16 mouse cellular contexts compared by ENCODE assay signal in genomic region chr2:158786927-158787795, GRCm38 (mm10). TPM values are rescaled to one million over a fixed set of nuclear protein-coding genes. Genes with fewer than 3 reads are reported as not detected.
A peak's percentile ranks its signal among the peaks of the same experiment; 100 is the strongest.
DNase-seq lines count a peak whose midpoint lies in the region; ATAC-seq lines count a peak whose summit lies in the region.
"Had no signal": no experiment of that assay in that cellular context is flagged by ENCODE, and none has a peak within 500 bp of the region (broad histone marks: within the 10 kb centered on the region; RNA-seq: fewer than 3 reads in every experiment).

No protein-coding gene starts in this region.

- WGBS in kidney, embryonic 16.5 days = 83% methylated on average over 14 of the region's 14 CpGs
- WGBS in limb, embryonic 10.5 days = 94% methylated on average over 14 of the region's 14 CpGs

- no peaks in the 10 kb centered on the region for H3K27me3 ChIP-seq in kidney, embryonic 16.5 days (ENCODE audit: insufficient read depth, low read length)
- no peaks in the 10 kb centered on the region for H3K27me3 ChIP-seq in limb, embryonic 10.5 days (ENCODE audit: low read depth, poor library complexity, severe bottlenecking)
- H3K27me3 ChIP-seq: CH12.LX; hindbrain, embryonic 13.5 days; intestine, embryonic 15.5 days; limb, embryonic 13.5 days had no signal

- no peaks in the 10 kb centered on the region for H3K4me1 ChIP-seq in kidney, embryonic 16.5 days (ENCODE audit: insufficient read depth, low read length)
- no peaks in the 10 kb centered on the region for H3K4me1 ChIP-seq in limb, embryonic 10.5 days
- H3K4me1 ChIP-seq: intestine, embryonic 15.5 days; limb, embryonic 13.5 days had no signal

- H3K9ac ChIP-seq in kidney, embryonic 16.5 days (replicated peaks; ENCODE audit: low read length) = no peak overlapping the region
- H3K9ac ChIP-seq: hindbrain, embryonic 13.5 days; intestine, embryonic 15.5 days; limb, embryonic 13.5 days had no signal

- DNase-seq in adrenal gland, adult (ENCODE audit: inconsistent age in 2 of 2, low spot score in 1 of 2) = peak; percentile 17 to 48
- DNase-seq in adrenal gland, adult 18-20 months (ENCODE audit: low spot score in 2 of 2) = no peak
- DNase-seq in kidney, postnatal 14 days = peak; percentile 29
- peak; percentile 11 for DNase-seq in retina, postnatal 1 day
- DNase-seq in retina, embryonic 14.5 days (ENCODE audit: low spot score) = no peak
- peak; percentile 62 for DNase-seq in yolk sac, embryonic 10.5 days (ENCODE audit: low spot score)
- no peak for DNase-seq in limb, embryonic 10.5 days (ENCODE audit: low spot score)
- DNase-seq: gastrocnemius, postnatal 10 days; heart, adult 2 months; thymus, postnatal 36 days had no signal

- no peaks in the 10 kb centered on the region for H3K9me3 ChIP-seq in kidney, embryonic 16.5 days (ENCODE audit: low read length)
- no peaks in the 10 kb centered on the region for H3K9me3 ChIP-seq in limb, embryonic 10.5 days (replicated peaks)
- H3K9me3 ChIP-seq: hindbrain, embryonic 13.5 days; intestine, embryonic 15.5 days; limb, embryonic 13.5 days had no signal

- peaks cover 29% of the 10 kb centered on the region for H3K36me3 ChIP-seq in kidney, embryonic 16.5 days (ENCODE audit: insufficient read depth, low read length)
- H3K36me3 ChIP-seq in limb, embryonic 10.5 days = peaks cover 48% of the 10 kb centered on the region

- no peak overlapping the region for H3K27ac ChIP-seq in kidney, embryonic 16.5 days (ENCODE audit: low read length)
- H3K27ac ChIP-seq in limb, embryonic 10.5 days = no peak overlapping the region
- H3K27ac ChIP-seq: heart, adult 2 months; hindbrain, embryonic 13.5 days; intestine, embryonic 15.5 days; left cerebral cortex, adult 2 months; limb, embryonic 13.5 days had no signal

- no peak for ATAC-seq in kidney, embryonic 16.5 days (ENCODE audit: low FRiP score, low TSS enrichment)

- no peak overlapping the region for H3K4me3 ChIP-seq in kidney, embryonic 16.5 days (ENCODE audit: low read length)
- H3K4me3 ChIP-seq in limb, embryonic 10.5 days = no peak overlapping the region
- H3K4me3 ChIP-seq: heart, adult 2 months; hindbrain, embryonic 13.5 days; intestine, embryonic 15.5 days; left cerebral cortex, adult 2 months; limb, embryonic 13.5 days had no signal

- no peak overlapping the region for H3K4me2 ChIP-seq in kidney, embryonic 16.5 days (replicated peaks; ENCODE audit: low read depth, low read length)
- H3K4me2 ChIP-seq: hindbrain, embryonic 13.5 days; intestine, embryonic 15.5 days; limb, embryonic 13.5 days had no signal

RNA-seq across cellular contexts. Expression of gene Dhx35, which starts 7.4 kb away (rescaled TPM):
- 10 to 100 TPM in 1 of 2 experiments, 1 to 10 TPM in 1; 9.7 to 11.1 TPM for total RNA-seq in adrenal gland, adult 18-20 months (2021)
- 18.7 and 18.9 TPM in 2 replicates for polyA plus RNA-seq in kidney, embryonic 16.5 days (2015; fragmentation: Nextera tagmentation; extraction: Ambion mirVana)
- 19.7 and 22.0 TPM in 2 replicates for polyA plus RNA-seq in limb, embryonic 10.5 days (2016; fragmentation: Nextera tagmentation; extraction: Ambion mirVana)

RNA-seq across cellular contexts. Expression of gene Fam83d, which starts 19.3 kb away (rescaled TPM):
- under 1 TPM; 0.26 to 0.53 TPM for total RNA-seq in adrenal gland, adult 18-20 months (2021)
- polyA plus RNA-seq in kidney, embryonic 16.5 days (2015; fragmentation: Nextera tagmentation; extraction: Ambion mirVana) = 55.1 and 56.3 TPM in 2 replicates
- 47.7 and 53.3 TPM in 2 replicates for polyA plus RNA-seq in limb, embryonic 10.5 days (2016; fragmentation: Nextera tagmentation; extraction: Ambion mirVana)

Comparison
In these comparisons a context has a peak if more than half of its experiments do, and no peak if none do; other contexts are left out.
1. DNase-seq: peak in adrenal gland, adult (2 of 2), kidney, postnatal 14 days (single experiment), retina, postnatal 1 day (single experiment) and yolk sac, embryonic 10.5 days (single experiment); none in adrenal gland, adult 18-20 months (0 of 2), retina, embryonic 14.5 days (single experiment) and limb, embryonic 10.5 days (single experiment).